Mouse (Mus musculus) midbrain, embryonic 16.5 days (tissue): Measurements from ENCODE around the gene Alpi. TPM values are rescaled to one million over a fixed set of nuclear protein-coding genes. Genes with fewer than 3 reads are reported as not detected.

Experiments
- ATAC-seq: fragments of 200-750 bp; cut with Nextera tagmentation; 2 replicates; pipeline ENCODE4 v1.8.0; 2017; ENCODE audit warnings: moderate TSS enrichment
- H3K27ac ChIP-seq: fragments of 300-500 bp; sonication (generic); 2 replicates; pipeline ENCODE4 v1.5.1; 2014; ENCODE audit warnings: mild to moderate bottlenecking, low read length, mixed read lengths
- H3K27me3 ChIP-seq: fragments of 300-500 bp; sonication (generic); 2 replicates; pipeline ENCODE4 v1.6.1; 2014; ENCODE audit warnings: low read depth, low read length, mixed read lengths; ENCODE audit not compliant: control insufficient read depth, insufficient read depth
- H3K36me3 ChIP-seq: fragments of 300-500 bp; sonication (generic); 2 replicates; pipeline ENCODE4 v1.6.1; 2014; ENCODE audit warnings: mild to moderate bottlenecking, low read length, moderate library complexity, mixed read lengths; ENCODE audit not compliant: control insufficient read depth, insufficient read depth
- H3K4me1 ChIP-seq: fragments of 300-500 bp; sonication (generic); 2 replicates; pipeline ENCODE4 v1.6.1; 2014; ENCODE audit warnings: mild to moderate bottlenecking, low read length, mixed read lengths; ENCODE audit not compliant: control insufficient read depth, insufficient read depth
- H3K4me2 ChIP-seq: fragments of 300-500 bp; sonication (generic); 2 replicates; pipeline ENCODE4 v1.6.1; 2014; ENCODE audit warnings: mild to moderate bottlenecking, low read length, mixed read lengths
- H3K4me3 ChIP-seq: fragments of 300-500 bp; sonication (generic); 2 replicates; pipeline ENCODE4 v1.5.1; 2014; ENCODE audit warnings: low read depth, mild to moderate bottlenecking, low read length, moderate library complexity, mixed read lengths
- H3K9ac ChIP-seq: fragments of 300-500 bp; sonication (generic); 2 replicates; pipeline ENCODE4 v1.6.1; 2014; ENCODE audit warnings: low read depth, low read length, mixed read lengths
- H3K9me3 ChIP-seq: fragments of 300-500 bp; sonication (generic); replicated peaks from 2 replicates; pipeline ENCODE4 v1.6.1; 2014; ENCODE audit warnings: mild to moderate bottlenecking, low read length, mixed read lengths; ENCODE audit not compliant: control insufficient read depth, poor library complexity, severe bottlenecking
- WGBS: fragments of 180-500 bp; shearing (Covaris S2); extraction: QIAGEN DNeasy Blood & Tissue Kit; methylation state at CpG from one replicate; pipeline ENCODE4 v1.1.7; 2014; 5-methylcytosine and 5-hydroxymethylcytosine counted together
- polyA plus RNA-seq: library from polyadenylated mRNA; unstranded; fragments of >200 nt; fragmentation: Nextera tagmentation; extraction: Ambion mirVana; gene quantifications from 2 replicates; pipeline ENCODE4 v1.2.1, GENCODE M21; 2015

Gene Alpi
- not detected in 2 replicates for polyA plus RNA-seq

GRCm38 (mm10) chr1:87101411-87101810, at the start of gene Alpi:
Gene Alpi, minus strand, starts transcription at chr1:87101606.
- no peak within 1 kb of the TSS for H3K4me3 ChIP-seq
- H3K4me2 ChIP-seq, result no peak within 1 kb of the TSS
- no peaks in the 10 kb centered on the region for H3K4me1 ChIP-seq
- H3K27ac ChIP-seq, result no peak within 1 kb of the TSS
- no peaks in the 10 kb centered on the region for H3K36me3 ChIP-seq
- no peak within 1 kb of the TSS for H3K9ac ChIP-seq
- H3K27me3 ChIP-seq, result no peaks in the 10 kb centered on the region; the same call in 1 of the 2 replicates
- WGBS, result 85% methylated on average over 1 of the region's 1 CpGs
- no peaks in the 10 kb centered on the region for H3K9me3 ChIP-seq
- ATAC-seq, result no peak

DNA sequence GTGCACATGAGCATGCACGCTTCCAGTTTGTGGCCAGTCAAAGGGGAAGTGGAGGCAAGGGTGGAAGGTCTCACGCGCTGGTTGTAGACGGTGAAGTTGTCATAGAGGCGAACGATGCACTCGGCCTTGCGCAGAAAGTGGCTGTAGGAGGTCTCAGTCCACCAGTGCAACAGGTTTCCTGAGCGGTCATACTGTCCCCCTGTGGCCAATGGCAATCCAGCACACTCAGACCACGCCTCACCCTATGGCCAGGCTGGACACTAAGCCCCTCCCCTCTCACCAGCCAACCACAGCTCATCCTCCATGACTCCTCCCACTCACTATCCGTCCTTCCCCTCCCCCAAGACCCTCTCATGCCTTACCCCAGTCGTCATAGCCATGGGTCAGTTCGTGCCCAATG, 48.0 kb upstream of the Alpi start:
- WGBS, result 28% methylated on average over 13 of the region's 13 CpGs
- Histone ChIP-seq H3K9me3 (no peaks in the 10 kb centered on the region), H3K4me1 (peaks cover 7% of the 10 kb centered on the region), H3K27ac (no peak overlapping the region), H3K27me3 (peaks cover 41% of the 10 kb centered on the region), H3K36me3 (no peaks in the 10 kb centered on the region), H3K4me2 (no peak overlapping the region), H3K4me3 (no peak overlapping the region), H3K9ac (no peak overlapping the region)
- ATAC-seq, result no peak

- 57% methylated on average over 10 of the region's 10 CpGs for WGBS
- H3K9ac ChIP-seq, result no peak overlapping the region
- no peaks in the 10 kb centered on the region for H3K27me3 ChIP-seq
- H3K4me2 ChIP-seq, result no peak overlapping the region
- no peak for ATAC-seq
- H3K4me1 ChIP-seq, result peaks cover 10% of the 10 kb centered on the region; the same call in 1 of the 2 replicates
- no peaks in the 10 kb centered on the region for H3K36me3 ChIP-seq
- no peaks in the 10 kb centered on the region for H3K9me3 ChIP-seq
- H3K27ac ChIP-seq, result no peak overlapping the region
- H3K4me3 ChIP-seq, result no peak overlapping the region
Measured at GRCm38 (mm10) chr1:87143141-87143540, 41.7 kb upstream of the Alpi start.

DNA sequence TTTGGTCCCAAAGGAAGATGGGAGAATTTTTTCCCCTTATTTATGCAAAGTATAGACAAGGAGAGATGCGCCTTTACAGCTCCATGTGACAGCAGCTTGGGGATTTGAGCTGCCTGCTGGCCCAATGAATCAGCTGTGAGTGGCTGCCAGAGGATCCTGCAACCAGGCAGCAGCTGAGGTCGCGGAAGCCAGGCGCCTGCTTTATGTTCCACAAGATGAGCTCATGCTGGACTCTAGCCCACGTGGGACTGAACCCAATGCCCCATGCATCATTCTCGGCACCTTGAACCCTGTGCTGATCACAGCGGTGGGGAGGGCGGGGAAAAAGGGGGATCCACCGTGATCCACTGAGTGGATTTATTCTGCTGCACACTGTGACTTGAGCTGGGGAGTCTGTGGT, 41.0 kb upstream of the Alpi start:
- H3K9ac ChIP-seq, result no peak overlapping the region
- no peak overlapping the region for H3K27ac ChIP-seq
- WGBS, result 50% methylated on average over 9 of the region's 9 CpGs
- no peaks in the 10 kb centered on the region for H3K27me3 ChIP-seq
- no peak overlapping the region for H3K4me3 ChIP-seq
- no peaks in the 10 kb centered on the region for H3K36me3 ChIP-seq
- peaks cover 10% of the 10 kb centered on the region; the same call in 1 of the 2 replicates for H3K4me1 ChIP-seq
- peak; percentile 80 for ATAC-seq
- no peaks in the 10 kb centered on the region for H3K9me3 ChIP-seq
- no peak overlapping the region for H3K4me2 ChIP-seq

GRCm38 (mm10) chr1:87141550-87141949, 40.1 kb upstream of the Alpi start:
- no peak overlapping the region for H3K4me2 ChIP-seq
- H3K4me3 ChIP-seq, result no peak overlapping the region
- no peaks in the 10 kb centered on the region for H3K36me3 ChIP-seq
- no peak overlapping the region for H3K27ac ChIP-seq
- H3K4me1 ChIP-seq, result peaks cover 10% of the 10 kb centered on the region; the same call in 1 of the 2 replicates
- peak; percentile 36; the same call in 1 of the 2 replicates for ATAC-seq
- H3K27me3 ChIP-seq, result no peaks in the 10 kb centered on the region
- H3K9ac ChIP-seq, result no peak overlapping the region
- WGBS, result 69% methylated on average over 4 of the region's 4 CpGs
- H3K9me3 ChIP-seq, result no peaks in the 10 kb centered on the region

DNA sequence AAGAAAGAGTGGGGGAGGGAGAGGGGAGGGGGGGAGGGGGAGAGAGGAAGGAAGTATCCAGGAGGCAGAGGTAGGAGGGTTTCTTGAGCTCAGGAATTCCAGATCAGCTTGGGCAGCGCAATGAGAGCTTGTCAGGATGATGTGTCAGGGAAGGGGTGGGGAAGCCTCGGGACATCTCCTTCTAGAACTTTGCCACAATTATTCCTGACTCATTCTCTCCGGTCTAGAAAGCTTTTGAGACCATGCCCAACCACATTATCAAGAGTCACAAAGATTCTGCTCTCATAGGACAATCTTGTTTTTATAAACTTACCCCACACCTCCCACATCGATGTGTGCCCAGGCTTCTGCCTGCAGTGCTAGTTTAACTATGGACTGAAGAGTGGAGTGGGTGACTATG, 30.4 kb upstream of the Alpi start:
- no peak overlapping the region for H3K4me2 ChIP-seq
- no peak for ATAC-seq
- H3K4me1 ChIP-seq, result no peaks in the 10 kb centered on the region
- no peak overlapping the region for H3K4me3 ChIP-seq
- no peak overlapping the region for H3K27ac ChIP-seq
- H3K27me3 ChIP-seq, result peaks cover 14% of the 10 kb centered on the region
- no peaks in the 10 kb centered on the region for H3K36me3 ChIP-seq
- H3K9ac ChIP-seq, result no peak overlapping the region
- WGBS, result 92% methylated on average over 4 of the region's 4 CpGs
- H3K9me3 ChIP-seq, result no peaks in the 10 kb centered on the region

- no peak overlapping the region for H3K27ac ChIP-seq
- H3K36me3 ChIP-seq, result no peaks in the 10 kb centered on the region
- peak; percentile 64 for ATAC-seq
- peak overlapping the region; percentile 22 for H3K4me3 ChIP-seq
- no peak overlapping the region for H3K9ac ChIP-seq
- H3K27me3 ChIP-seq, result peaks cover 17% of the 10 kb centered on the region
- H3K4me2 ChIP-seq, result peak overlapping the region; percentile 46
- no peaks in the 10 kb centered on the region for H3K4me1 ChIP-seq
- no peaks in the 10 kb centered on the region for H3K9me3 ChIP-seq
- WGBS, result 9% methylated on average over 42 of the region's 43 CpGs
Measured at GRCm38 (mm10) chr1:87127206-87128030, 26.0 kb upstream of the Alpi start.

- no peak within 1 kb of the TSS for H3K4me3 ChIP-seq
- H3K4me1 ChIP-seq, result no peaks in the 10 kb centered on the region
- ATAC-seq, result no peak
- 78% methylated on average over 6 of the region's 6 CpGs for WGBS
- no peak within 1 kb of the TSS for H3K27ac ChIP-seq
- no peaks in the 10 kb centered on the region for H3K36me3 ChIP-seq
- H3K9me3 ChIP-seq, result no peaks in the 10 kb centered on the region
- H3K27me3 ChIP-seq, result peaks cover 17% of the 10 kb centered on the region
- no peak within 1 kb of the TSS for H3K9ac ChIP-seq
- H3K4me2 ChIP-seq, result no peak within 1 kb of the TSS
Measured at GRCm38 (mm10) chr1:87124673-87125072, 23.3 kb upstream of the Alpi start, which contains the start of gene Akp3. Gene Akp3, plus strand, starts transcription at chr1:87124973.

GRCm38 (mm10) chr1:87114784-87115183, 13.4 kb upstream of the Alpi start:
- H3K9me3 ChIP-seq, result no peaks in the 10 kb centered on the region
- H3K4me1 ChIP-seq, result no peaks in the 10 kb centered on the region
- 72% methylated on average over 1 of the region's 1 CpGs for WGBS
- no peak for ATAC-seq
- no peak overlapping the region for H3K4me2 ChIP-seq
- no peaks in the 10 kb centered on the region for H3K36me3 ChIP-seq
- no peaks in the 10 kb centered on the region for H3K27me3 ChIP-seq
- no peak overlapping the region for H3K9ac ChIP-seq
- H3K27ac ChIP-seq, result no peak overlapping the region
- no peak overlapping the region for H3K4me3 ChIP-seq
